Mouse (Mus musculus) frontal cortex, postnatal 10 days (tissue): Measurements from ENCODE around the gene Ccdc172.

Experiments used
- DNase-seq, 2 experiments: peaks; one replicate each; pipeline ENCODE4 v3.0.0; 2022; ENCODE audit warnings: low spot score in 2 of 2, mixed read lengths in 1 of 2

Gene Ccdc172

DNA sequence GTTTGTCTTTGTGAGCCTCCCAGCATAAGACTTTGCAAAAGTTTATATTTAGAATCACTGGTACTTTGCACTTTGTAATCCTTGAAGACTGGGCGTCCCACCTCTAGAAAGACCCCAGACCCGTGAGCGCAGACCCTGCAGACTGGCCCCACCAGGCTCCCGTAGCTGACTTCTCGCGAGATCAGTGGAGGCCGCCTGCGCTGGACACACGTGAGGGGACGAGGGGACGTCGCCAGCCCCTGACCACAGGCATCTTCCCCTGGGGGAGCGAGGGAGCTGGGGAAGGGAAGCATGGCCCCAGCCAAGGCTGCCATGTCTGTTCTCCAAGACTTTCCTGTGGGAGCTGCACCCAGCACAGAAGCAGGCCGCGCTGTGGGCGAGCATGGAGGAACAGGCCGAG is at the start of gene Ccdc172:
Ccdc172 (plus strand) TSS at position 176 of the 400 bp plus-strand sequence.
- no peak for DNase-seq

DNA sequence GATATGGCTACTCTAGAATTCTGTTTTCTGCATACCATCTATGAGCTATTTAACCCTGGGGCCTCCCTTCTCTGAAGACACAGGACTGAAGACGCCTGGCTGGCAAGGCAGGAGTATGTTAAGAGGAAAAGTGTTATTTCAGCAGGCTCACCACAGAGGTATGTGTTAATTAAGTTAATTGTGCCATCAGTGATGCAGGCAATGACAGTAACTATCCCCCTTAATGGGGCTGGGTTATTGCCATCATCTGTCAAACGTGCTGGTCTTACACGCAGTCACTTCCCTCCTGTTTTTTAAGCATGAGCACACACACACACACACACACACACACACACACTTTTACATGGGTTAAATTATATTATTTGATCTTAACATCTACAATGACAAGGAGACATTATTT is 48.0 kb upstream of the Ccdc172 start:
- DNase-seq, result no peak

DNA sequence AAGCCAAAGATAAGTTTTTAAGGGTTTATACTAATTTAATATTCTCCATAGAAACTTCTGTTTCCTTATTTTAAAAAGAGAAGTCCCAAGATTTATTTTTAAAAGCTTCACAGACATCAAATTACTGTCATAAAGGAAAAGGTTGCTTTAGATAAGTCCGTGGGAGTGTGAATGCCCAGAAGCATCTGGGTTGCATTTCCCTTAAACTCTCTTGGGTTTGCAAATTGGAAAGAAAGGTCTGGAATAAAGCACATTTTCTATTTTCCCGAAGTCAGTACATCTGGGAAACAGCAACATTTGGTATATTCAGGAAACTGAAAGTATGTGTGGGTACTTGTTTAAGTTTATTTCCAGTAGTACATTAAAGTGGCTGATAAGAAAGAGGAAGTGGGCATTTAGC is 43.5 kb upstream of the Ccdc172 start:
- no peak for DNase-seq

DNA sequence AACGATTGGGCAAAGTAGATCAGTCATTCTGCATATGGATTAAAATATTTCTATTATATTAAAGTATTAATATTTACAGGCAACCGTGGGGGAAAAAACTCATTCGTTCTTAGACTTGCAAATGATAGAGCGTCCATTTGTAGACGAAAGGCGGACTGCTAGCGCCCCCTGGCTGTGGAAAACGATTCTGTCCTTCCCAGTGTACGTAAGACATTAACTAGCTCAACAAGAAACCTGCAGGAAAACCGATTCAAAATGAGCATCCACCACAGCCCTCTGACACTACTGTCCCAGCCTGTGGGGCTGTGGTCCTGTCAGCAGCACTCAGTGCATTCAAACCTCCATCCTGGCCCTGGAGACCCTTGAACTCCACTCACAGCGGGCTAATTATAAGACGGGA is 42.4 kb upstream of the Ccdc172 start:
- DNase-seq, result peak; percentile 69 to 87

DNA sequence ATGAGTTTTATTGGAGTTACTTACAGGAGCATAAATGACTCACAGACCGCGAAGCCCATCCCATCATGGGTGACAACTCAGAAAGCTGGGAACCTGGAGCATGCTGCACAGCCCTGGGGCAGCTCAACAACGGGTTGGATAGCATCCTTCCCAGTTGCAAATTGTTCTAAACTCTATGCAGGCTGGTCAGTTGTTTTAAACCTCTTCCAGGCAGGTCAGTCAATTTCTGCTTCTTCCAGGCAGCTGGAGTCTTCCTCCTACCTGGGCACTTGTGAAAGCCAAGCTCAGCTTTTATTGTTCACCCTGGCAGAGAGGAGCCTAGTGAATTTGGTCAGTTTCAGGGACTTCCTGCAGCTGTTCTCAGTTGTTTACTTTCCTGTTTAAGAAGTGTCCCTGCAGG is 37.5 kb upstream of the Ccdc172 start:
- no peak for DNase-seq

DNA sequence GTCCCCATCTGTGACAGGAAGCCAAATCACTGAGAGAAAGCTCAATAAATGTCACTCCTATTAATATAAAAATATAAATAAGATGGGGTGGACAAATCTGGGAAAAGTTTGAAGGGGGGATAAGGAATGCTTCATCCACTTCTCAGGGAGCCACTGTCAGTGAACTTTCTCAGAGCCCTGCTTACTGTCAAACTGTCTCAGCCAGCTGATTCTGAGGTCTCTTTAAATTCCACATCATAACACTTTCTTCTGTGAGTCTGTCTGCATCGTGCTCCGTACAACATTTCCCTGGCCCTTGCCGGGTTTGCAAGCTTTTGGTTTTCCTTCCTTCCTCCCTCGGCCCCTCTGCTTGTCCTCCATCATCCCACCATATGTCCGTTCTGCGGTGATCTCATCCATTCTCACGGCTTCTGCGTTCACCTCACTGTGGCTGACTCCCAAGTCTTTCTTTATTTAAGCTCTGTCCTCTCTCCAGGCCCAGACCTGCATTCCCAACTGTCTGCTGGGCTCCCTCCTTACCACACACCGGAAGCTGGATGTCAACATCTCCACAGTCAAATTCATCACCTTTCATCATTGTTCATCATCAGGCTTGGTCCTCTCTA is 29.3 kb upstream of the Ccdc172 start:
- no peak for DNase-seq

DNA sequence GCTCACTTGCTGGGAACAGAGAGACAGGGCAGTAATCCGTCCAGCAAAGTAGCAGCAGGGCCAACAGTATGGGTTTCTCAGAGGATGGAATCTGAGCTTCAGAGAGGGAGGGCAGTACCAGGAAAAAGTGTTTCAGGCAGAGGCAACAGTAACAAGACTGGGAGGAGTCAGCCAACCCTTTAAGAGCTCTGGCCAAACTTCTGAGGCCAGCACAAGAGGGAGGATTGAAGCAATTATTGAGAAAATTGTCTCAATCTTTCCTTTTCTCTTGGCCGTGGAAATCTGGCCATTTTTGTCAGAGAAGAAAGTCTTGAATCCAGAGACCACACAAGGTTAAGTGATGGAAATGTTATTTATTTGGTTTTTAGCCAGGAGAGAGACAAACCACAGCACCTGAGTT is 25.1 kb upstream of the Ccdc172 start:
- DNase-seq, result no peak

DNA sequence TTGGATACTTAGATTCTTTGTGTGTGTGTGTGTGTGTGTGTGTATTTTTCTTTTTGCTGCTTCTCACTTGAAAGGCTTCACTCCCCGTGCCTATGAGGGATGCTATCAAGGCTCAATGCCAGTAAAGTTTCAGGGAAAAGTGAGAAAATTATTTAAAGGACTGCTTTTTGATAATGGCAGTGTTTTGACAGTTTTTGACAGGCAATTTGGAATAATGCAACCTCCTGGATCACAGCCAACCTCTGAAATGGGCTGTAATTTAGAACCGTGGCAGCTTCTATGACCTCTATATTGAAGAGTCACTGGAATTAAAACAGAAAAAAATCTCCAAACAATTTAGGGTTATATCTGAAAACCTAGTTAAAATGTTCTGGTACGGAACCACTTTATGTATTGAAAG is 14.7 kb upstream of the Ccdc172 start:
- DNase-seq, result no peak

DNA sequence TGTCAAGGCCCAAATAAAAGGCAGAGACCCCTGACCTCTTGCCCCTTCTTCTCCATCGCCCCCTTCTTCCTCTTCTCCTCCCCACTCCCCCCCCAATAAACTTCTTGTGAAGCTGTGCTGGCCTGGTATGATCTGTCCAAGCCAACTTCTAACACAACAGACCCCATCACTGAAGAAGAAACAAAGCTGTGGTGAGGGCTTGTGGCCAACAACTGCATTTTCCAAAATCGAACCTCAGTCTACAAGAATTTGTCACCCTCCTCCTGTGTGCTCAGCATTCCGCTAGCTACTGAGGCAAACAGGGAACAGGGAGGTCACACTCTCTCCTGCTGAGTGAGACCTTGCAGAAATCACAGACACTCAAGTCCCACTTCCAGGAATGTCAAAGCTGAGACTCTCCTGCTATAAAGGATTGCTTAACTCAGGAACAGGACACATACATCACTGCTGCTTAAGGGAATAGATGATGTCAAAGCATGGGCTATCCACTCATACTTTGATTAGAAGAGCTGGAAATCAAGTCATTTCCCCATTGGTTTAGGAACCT is 12.3 kb upstream of the Ccdc172 start:
- DNase-seq, result no peak

DNA sequence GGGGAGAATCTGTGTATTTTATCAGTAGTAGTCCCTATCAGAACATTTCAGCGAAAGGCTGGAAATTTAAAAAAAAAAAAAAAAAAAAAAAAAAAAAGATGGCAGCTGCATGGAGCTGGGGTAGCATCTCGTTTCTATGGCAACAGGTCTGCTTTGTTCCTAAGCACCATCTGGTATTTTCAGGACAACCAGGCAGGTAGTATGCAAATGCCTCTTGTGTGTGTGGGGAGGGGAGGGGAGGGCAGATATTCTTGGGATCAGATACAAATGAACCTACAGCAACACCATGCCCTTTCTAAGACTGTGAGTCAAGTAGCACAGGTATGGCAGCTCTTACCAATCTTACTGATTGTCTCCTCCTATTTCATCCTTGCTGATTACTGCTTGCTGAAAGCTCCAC is 11.7 kb upstream of the Ccdc172 start:
- no peak for DNase-seq

DNA sequence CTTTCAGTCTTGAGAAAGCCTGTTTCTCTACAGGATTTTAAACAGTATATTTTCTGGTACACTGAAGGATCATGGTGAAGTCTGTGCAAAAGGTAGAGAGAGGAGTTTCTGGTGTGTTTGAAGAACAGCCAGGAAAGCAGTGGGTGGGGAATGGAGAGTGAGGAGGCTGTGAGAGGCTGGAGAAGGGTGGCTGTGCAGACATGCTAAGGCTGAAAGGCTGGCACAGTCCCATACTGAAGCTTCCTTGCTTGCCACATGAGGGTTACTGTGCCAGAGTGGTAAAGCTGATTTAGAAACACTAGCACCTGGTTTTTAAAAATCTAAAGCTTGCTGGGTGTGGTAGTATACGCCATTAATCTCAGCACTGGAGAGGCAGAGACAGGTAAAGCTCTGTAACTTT is 9.9 kb downstream of the Ccdc172 start:
- DNase-seq, result no peak

DNA sequence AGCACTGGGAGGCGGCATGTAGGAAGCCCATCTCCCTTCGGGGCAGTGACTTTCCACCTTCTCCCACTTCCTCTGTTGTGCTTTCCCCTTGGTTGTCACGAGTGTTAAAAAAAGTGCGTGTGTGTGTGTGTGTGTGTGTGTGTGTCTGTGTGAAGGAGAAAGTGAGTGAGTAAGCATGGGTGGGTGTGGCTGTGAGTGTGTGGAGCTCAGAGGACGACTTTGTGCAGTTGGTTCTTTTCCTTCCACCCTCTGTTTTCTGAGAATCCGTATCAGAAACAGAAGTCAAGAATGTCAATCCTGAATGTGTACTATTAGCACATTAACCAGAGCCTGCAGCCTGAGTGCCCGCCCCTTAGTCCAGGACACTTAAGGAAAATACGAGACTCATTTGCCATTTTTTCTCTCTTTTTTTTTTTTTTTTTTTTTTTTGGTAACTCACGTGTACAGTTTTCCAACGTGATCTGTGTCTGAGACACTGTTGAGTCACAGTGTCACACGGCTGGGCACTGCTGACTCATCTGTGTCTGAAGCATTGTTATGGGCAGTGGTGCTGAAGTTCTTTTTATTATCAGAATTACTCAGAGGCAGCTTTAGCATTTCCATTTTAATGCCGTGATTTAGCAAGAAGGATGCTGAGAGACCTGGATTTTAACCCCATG is 12.1 kb downstream of the Ccdc172 start:
- no peak for DNase-seq

DNA sequence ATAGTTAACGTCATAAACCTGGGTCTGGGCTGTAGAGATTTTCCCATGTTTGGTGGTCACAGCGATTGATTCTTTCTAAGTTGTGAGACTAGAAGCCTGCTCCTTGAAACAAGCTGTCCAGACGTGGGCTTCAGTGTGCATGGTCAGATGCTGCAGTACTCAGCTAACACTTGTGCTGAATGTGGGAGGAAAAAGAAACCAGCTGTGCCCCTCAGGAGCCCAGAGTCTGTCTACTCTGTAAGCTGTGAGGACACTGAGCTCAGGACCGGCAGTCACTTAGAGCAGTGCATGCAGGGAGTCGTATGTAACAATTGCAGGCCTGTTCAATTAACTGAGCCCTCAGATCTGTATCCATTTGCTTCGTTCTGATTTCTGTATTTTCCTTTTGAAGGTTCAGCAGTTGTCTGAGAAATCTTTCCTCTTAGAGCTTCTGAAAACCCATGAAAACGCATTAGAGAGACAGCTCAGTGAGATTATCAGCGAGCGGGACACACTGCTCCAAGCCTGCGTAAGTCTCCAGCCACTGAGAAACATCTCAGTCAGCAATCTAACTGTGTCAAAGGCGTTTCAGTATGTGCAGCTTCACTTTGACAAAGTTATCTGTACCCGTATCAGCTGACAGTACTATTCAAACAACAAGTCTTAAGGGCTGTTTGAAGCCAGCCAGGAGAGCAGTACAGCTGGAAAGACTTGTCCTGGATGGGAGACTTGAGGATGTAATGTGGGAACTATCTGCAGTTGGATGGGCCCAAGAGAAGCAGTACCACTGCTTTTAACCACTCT is 13.9 kb downstream of the Ccdc172 start:
- no peak for DNase-seq

DNA sequence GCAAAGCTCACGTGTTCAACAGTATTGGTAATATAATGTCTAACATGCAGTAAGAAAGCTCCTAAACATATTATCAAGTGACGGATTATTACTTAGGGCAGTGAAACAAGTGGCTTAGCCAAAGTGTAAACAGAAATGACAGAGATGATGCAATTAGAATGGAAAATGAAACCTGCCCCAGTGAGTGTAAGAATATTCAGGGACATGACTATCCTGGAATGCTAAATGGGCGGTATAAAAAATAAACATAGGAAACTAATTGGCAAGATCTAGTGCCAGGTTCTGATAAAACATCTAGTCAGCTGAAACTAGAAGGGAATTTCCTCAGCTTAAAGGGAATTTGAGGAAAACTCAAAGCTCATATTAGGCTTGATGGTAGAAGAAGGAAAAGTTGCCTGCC is 21.3 kb downstream of the Ccdc172 start:
- DNase-seq, result no peak

DNA sequence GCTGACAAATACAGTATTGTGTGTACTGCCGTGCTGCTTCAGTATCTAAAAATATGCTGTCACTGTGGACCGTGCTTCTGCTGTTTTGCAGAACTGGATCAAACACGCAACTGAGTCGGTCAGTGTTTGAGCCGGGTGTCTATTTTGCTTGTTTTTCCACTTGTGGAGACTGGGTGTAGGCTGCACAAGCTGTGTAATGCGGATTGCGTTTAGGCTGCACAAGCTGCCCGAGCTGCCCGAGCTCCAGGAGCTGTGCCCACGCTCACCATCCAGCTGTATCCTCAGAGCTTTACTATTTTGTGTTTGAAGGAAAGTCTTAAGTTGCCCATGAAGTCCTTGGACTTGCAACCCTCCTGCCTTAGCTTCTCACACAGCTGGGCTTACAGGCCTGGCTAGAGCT is 24.9 kb downstream of the Ccdc172 start:
- DNase-seq, result peak in 1 of 2 experiments; percentile 33

DNA sequence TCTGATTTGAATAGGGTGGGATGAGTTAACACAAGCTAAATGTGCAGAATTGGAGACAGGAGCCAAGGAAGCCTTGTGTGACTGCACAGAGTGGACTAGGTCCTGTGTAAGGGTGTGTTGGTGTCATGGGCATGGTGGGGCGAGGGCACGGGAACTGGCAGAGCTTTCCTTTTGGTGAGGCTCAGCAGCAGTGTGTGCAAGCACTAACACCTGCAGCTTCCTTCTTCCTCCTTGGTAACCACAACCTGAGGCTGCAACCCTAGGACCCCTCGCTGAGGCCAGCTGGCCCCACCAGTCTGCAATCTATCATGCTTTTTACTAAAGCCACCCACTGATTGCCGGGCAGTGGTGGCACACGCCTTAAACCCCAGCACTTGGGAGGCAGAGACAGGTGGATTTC is 28.6 kb downstream of the Ccdc172 start:
- DNase-seq, result no peak

DNA sequence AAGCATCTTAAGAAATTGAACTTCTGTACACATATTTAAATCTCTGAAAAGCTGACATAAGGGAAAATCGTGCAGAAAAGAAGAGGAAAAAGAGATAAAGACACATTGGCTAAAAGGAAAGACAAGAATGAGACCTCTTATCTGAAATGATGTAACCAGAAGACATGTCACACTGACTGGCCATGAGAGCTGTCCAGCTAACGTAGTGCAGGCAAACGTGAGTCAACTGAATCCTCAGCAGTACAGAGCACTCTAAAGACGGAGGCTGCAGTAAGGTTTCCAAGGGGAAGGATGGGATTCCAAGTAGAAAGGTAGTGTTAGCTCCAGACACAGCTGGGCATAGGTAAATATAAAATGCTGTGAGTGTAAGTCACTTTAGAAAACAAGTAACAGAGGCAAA is 36.6 kb downstream of the Ccdc172 start:
- no peak for DNase-seq

DNA sequence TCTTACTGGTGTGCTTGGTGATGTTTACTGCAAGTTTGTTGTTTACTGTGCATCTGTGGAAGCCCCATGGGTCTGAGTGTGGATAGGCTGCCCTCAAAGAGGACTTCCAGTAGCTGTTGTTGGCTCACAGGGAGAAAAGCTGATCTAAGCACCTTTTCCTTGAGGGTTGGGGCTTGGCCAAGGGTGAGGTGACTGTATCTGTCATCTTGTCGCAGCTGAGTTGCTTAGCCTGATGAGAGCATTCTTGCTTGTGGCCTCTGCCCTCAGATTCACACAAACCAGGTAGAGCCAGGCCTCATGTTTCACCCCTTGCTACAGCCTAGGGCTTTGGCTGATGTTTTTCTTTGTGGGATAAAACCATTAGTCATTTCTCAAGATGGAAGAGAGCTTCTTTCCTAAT is 38.7 kb downstream of the Ccdc172 start:
- no peak for DNase-seq

DNA sequence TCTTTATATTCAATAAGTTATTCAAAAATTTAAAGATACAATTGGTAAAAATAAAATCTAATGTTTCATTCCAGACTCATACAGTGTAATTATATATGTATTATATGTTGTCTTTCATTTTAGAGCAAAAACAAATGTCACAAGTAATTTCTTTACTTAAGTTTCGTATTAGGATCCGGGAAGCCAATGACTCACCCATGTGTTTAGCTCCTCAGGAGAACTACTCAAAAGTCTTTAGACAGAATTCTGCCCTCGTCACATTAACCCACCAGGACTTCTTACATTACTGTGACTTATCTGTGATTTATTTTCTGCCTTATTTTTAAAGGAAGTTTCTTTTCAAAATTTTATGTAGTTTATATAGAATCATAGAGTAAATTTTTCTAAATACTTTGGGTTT is 39.1 kb downstream of the Ccdc172 start:
- DNase-seq, result no peak

DNA sequence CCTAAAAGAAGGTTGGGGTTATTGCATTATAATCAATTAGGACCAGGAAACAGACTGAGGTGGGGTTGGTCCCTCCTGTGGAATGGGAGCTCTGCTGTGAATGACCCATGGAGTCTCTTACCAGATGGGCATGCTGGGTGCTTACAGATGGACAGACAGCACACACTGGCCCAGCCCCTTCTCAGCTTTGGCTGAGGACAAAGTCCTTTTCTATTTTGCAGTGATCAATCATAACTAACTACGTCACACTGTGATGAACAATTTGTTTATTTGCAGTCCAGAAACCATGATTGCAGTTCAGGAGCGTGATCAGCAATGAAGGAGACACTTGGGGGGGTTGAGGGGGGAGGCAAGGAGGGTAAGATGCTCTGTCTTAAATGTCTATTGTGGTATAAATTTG is 43.2 kb downstream of the Ccdc172 start:
- no peak for DNase-seq

DNA sequence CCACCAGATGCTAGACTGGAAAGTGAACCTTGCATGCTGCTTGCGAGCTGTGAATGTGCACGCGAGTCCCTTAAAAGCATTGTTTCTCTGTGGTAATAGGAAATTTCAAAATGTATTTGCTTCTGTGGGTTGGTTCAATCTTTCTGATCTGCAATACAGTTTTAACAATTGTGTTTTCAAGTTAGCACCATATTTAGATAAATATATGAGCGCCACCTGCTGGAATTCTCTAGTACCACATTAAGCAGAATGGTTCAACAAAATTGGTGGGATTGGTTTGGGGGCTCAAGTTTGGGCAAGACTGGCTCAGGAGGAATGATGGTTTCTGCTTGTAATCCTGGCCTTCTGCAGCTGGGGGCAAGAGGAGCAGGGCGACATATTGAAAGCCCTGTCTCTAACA is 46.6 kb downstream of the Ccdc172 start:
- peak in 1 of 2 experiments; percentile 17 for DNase-seq

DNA sequence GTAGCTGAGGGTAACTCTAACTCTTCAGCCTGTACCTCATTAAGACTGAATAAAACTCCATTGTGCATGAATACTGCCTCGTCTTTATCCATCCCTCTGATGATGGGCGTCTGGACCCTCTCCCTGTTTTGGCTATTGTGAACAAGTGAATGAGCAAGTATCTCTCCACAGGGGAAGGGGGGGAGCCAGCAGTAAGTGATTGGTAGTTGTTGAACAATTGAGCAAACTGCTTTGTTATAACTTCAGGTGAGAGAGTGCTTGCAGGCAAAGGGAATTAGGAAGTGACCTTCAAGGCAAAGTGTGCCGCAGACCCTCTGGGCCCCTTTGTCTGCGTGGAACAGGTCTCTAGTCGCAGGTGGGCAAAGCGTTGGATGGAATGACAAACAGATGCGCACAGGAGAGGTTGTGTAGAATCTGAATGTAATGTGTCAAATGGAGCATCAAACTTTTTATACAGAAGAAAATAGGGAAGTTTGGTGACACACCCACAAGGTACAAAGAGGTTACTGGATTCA is 50.6 kb downstream of the Ccdc172 start:
- no peak for DNase-seq

DNA sequence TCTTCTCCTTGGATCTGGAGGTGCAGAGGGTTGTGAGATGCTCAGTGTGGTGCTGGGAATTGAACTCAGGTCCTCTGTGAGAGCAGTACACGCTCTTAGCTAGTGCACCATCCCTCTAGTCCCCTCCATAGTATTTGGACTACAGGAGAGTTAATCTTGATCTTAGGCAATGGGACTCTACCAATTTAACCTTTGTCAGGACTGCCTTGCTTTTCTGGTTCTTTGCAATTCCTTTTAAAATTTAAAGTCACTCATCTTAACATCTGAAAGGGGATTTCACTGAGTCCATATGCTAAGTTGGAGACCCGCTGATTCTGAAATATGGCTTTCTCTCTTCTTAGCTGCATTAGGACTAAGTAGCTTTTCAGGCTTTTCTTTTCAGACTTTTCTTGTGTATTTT is 59.8 kb downstream of the Ccdc172 start:
- DNase-seq, result no peak
